Mouse (Mus musculus) heart, embryonic 14.5 days (tissue): ENCODE data around the gene Vipr1. TPM values are rescaled to one million over a fixed set of nuclear protein-coding genes. Genes with fewer than 3 reads are reported as not detected.

ENCODE experiments used
- ATAC-seq: fragments of 200-750 bp; cut with Nextera tagmentation; 2 replicates; pipeline ENCODE4 v1.8.0; 2017; ENCODE audit warnings: low read depth, moderate TSS enrichment; ENCODE audit not compliant: insufficient number of reproducible peaks, insufficient read depth, low FRiP score
- H3K27ac ChIP-seq, 2 experiments: fragments of 200-500 bp in 1 of 2; fragments of 300-500 bp in 1 of 2; sonication (generic) in 1 of 2; replicated peaks in 1 of 2; 2 replicates each; pipeline ENCODE4 v1.5.1; 2012 to 2014; ENCODE audit warnings: low read depth in 2 of 2, low read length in 2 of 2, control low read depth in 1 of 2, mild to moderate bottlenecking in 1 of 2, mixed read lengths in 1 of 2; ENCODE audit not compliant: control insufficient read depth in 1 of 2, insufficient read depth in 1 of 2
- H3K27me3 ChIP-seq: fragments of 300-500 bp; sonication (generic); 2 replicates; pipeline ENCODE4 v1.6.1; 2014; ENCODE audit warnings: mild to moderate bottlenecking, low read length, control low read depth; ENCODE audit not compliant: control insufficient read depth, insufficient read depth
- H3K36me3 ChIP-seq: fragments of 300-500 bp; sonication (generic); 2 replicates; pipeline ENCODE4 v1.6.1; 2014; ENCODE audit warnings: mild to moderate bottlenecking, control low read depth, low read length, mixed read lengths; ENCODE audit not compliant: control insufficient read depth, insufficient read depth
- H3K4me1 ChIP-seq, 2 experiments: fragments of 200-500 bp in 1 of 2; fragments of 300-500 bp in 1 of 2; sonication (generic) in 1 of 2; 2 replicates each; pipeline ENCODE4 v1.6.1; 2012 to 2014; ENCODE audit warnings: low read length in 2 of 2, control low read depth in 1 of 2, mixed read lengths in 1 of 2; ENCODE audit not compliant: control insufficient read depth in 2 of 2, insufficient read depth in 2 of 2
- H3K4me2 ChIP-seq: fragments of 300-500 bp; sonication (generic); 2 replicates; pipeline ENCODE4 v1.6.1; 2014; ENCODE audit warnings: mild to moderate bottlenecking, low read length
- H3K4me3 ChIP-seq, 2 experiments: fragments of 200-500 bp in 1 of 2; fragments of 300-500 bp in 1 of 2; sonication (generic) in 1 of 2; 2 replicates each; pipeline ENCODE4 v1.5.1; 2012 to 2014; ENCODE audit warnings: low read length in 2 of 2, mild to moderate bottlenecking in 2 of 2, control low read depth in 1 of 2, low read depth in 1 of 2, moderate library complexity in 1 of 2; ENCODE audit not compliant: control insufficient read depth in 1 of 2, insufficient read depth in 1 of 2
- H3K9ac ChIP-seq: fragments of 300-500 bp; sonication (generic); 2 replicates; pipeline ENCODE4 v1.6.1; 2014; ENCODE audit warnings: mild to moderate bottlenecking, low read length
- H3K9me3 ChIP-seq: fragments of 300-500 bp; sonication (generic); 2 replicates; pipeline ENCODE4 v1.6.1; 2016; ENCODE audit warnings: low read length, control low read depth; ENCODE audit not compliant: control insufficient read depth
- WGBS: fragments of 180-500 bp; shearing (Covaris S2); extraction: QIAGEN DNeasy Blood & Tissue Kit; methylation state at CpG from one replicate; pipeline ENCODE4 v1.1.7; 2014; 5-methylcytosine and 5-hydroxymethylcytosine counted together
- polyA plus RNA-seq: library from polyadenylated mRNA; unstranded; fragments of >200 nt; fragmentation: Nextera tagmentation; extraction: Ambion mirVana; gene quantifications from 2 replicates; pipeline ENCODE4 v1.2.1, GENCODE M21; 2014

Vipr1 gene
- polyA plus RNA-seq, 1 experiment from 2014 or later = 0.11 TPM

DNA sequence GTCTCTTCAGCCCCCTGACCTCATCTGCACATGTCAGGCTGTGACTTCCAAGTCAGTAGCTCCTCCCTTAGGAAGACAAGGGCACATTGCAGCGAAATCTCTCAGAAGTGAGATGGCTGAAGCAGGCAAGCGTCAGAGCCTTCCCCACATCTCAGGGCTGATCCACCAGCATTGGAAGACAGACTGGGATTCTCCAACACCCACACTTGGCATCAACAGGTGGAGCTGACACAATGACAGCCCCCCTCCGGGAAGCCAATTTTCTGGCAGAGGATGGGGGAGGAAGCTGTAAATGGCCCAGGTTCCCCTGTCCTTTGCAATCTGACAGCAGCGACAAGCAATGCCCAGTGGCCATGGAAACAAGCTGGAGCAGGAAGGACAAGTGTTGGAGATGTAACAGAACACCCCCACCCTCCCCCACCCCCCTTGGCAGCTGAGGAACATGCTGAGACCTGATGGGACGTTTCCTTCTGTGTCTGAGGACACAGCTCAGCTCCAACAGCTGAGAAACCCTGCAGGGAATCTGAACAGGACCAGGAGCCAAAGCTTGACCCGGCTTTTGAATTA, 41.6 kb upstream of the Vipr1 start:
- no peak for ATAC-seq
- 20% methylated on average over 6 of the region's 6 CpGs for WGBS

DNA sequence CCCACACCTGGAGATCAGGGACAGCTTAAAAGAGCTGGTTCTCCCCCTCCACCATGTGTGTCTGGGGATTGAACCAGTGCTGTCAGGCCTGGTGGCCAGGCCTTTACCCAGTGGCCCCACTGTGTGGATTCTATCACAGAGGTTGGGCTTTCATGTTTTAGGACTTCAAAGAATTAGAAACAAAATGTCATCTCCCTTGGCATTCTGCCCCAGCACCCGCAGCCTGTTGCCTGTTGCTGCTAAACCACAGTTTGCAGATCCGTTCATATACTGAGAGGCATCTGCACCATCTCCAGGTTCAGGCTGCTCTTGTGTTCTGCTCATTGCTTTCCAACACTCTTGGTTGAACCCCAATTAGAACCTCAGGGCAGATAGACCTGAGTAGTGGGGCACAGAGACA, 40.1 kb upstream of the Vipr1 start:
- Histone ChIP-seq H3K27ac (no peak overlapping the region), H3K9ac (no peak overlapping the region), H3K36me3 (no peaks in the 10 kb centered on the region), H3K9me3 (no peaks in the 10 kb centered on the region), H3K4me2 (no peak overlapping the region), H3K4me1 (peaks cover 0 to 3% of the 10 kb centered on the region in 2 experiments; a peak in 2 of 4 replicates), H3K4me3 (no peak overlapping the region), H3K27me3 (peaks cover 6% of the 10 kb centered on the region)
- no peak for ATAC-seq
- 84% methylated on average over 2 of the region's 2 CpGs for WGBS

More for the DNA sequence above, 41.6 kb upstream of the Vipr1 start:
- H3K36me3 ChIP-seq = no peaks in the 10 kb centered on the region
- no peak overlapping the region for H3K4me2 ChIP-seq
- no peak overlapping the region for H3K27ac ChIP-seq
- no peak overlapping the region for H3K9ac ChIP-seq
- 0 out of 2 replicates have a peak, but pooled peaks cover 2% of the 10 kb centered on the region for H3K27me3 ChIP-seq
- H3K4me3 ChIP-seq = no peak overlapping the region
- no peaks in the 10 kb centered on the region for H3K9me3 ChIP-seq
- peaks cover 0 to 3% of the 10 kb centered on the region in 2 experiments; a peak in 2 of 4 replicates for H3K4me1 ChIP-seq

DNA sequence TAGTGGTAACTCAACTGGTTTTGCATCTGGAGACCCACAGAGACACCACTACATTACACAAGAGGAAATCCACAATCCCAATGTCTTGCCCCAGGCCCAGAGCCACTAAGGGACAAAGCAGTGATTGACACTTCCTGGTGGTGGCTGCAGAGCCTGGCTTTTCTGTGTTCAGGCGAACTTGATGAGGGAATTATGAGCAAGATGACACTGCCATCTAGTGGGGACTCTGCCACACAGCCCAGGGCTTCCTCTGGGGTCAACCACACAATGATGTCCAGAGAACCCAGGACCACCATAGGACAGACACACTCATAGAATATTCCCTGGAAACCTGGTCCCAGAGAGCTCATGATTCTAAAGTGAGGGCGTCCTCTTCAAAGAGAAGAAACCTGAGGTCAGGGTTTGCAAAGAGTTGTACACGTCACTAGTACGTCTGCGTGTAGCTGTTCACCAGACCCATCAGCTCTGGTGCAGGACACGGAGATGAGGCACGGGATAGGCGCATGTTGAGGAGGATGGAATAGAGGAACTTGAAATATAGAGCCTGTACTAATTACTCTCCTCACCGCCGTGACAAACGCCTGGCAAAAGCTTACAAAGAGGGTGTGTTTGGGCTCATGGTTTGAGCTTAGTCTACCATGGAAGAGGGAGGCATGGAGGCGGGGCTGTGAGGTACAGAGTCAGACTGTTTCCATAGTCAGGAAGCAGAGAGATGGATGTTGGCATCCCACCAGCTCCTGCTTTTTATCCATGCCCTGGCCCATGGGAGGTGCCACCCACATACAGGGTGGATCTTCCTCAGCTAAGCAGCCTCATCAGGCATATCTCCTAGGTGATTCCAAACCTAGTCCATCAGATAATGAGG, 36.9 kb upstream of the Vipr1 start:
- Histone ChIP-seq H3K27ac (no peak overlapping the region), H3K4me2 (no peak overlapping the region), H3K9me3 (no peaks in the 10 kb centered on the region), H3K4me1 (peaks cover 0 to 1% of the 10 kb centered on the region in 2 experiments; a peak in 2 of 4 replicates), H3K36me3 (no peaks in the 10 kb centered on the region), H3K9ac (no peak overlapping the region), H3K27me3 (peaks cover 12% of the 10 kb centered on the region), H3K4me3 (no peak overlapping the region)
- WGBS = 53% methylated on average over 12 of the region's 12 CpGs
- no peak for ATAC-seq

DNA sequence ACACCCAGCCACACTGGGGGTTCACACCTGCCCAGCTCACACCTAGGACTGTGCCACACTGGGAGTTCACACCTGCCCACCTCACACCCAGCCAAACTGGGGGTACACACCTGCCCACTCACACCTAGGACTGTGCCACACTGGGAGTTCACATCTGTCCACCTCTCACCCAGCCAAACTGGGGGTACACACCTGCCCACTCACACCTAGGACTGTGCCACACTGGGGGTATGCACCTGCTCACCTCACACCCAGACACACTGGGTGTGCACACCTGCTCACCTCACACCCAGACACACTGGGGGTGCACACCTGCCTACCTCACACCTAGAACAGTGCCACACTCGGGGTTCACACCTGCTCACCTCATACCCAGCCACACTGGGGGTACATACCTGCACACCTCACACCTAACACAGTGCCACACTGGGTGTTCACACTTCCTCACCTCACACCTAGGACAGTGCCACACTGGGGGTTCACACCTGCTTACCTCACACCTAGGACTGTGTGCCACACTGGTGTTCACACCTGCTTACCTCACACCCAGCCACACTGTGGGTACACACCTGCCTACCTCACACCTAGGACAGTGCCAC, 35.9 kb upstream of the Vipr1 start:
- 44% methylated on average over 1 of the region's 1 CpGs for WGBS
- no peak for ATAC-seq

DNA sequence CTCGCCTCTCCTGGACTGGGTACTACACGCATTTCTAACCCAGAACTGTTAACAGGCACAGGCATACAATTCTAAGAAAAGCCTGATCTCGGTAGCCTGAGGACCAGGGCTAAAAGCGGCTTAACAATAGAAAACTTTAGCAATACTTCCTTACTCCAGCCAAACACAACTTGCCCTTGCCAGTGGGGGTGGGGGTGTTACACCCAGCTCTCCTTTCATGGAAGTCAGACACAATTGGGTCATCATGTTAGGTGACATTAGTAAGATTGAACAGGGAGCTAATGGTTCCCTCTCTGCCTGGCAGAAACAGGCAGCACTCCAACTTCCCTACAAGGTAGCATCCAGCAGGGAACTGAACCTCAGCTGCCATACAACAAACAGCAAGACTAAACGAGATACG, 33.1 kb upstream of the Vipr1 start:
- H3K9ac ChIP-seq = no peak overlapping the region
- no peak overlapping the region for H3K4me2 ChIP-seq
- WGBS = 59% methylated on average over 6 of the region's 6 CpGs
- H3K4me1 ChIP-seq = peaks cover 8 to 9% of the 10 kb centered on the region in 2 experiments
- H3K36me3 ChIP-seq = no peaks in the 10 kb centered on the region
- H3K27me3 ChIP-seq = peaks cover 12% of the 10 kb centered on the region
- no peak for ATAC-seq
- H3K27ac ChIP-seq = no peak overlapping the region
- no peaks in the 10 kb centered on the region for H3K9me3 ChIP-seq
- H3K4me3 ChIP-seq = no peak overlapping the region

More for the DNA sequence above, 35.9 kb upstream of the Vipr1 start:
- no peaks in the 10 kb centered on the region for H3K4me1 ChIP-seq
- no peak overlapping the region for H3K4me2 ChIP-seq
- no peaks in the 10 kb centered on the region for H3K36me3 ChIP-seq
- H3K4me3 ChIP-seq = no peak overlapping the region
- H3K27ac ChIP-seq = no peak overlapping the region
- no peak overlapping the region for H3K9ac ChIP-seq
- H3K9me3 ChIP-seq = no peaks in the 10 kb centered on the region
- H3K27me3 ChIP-seq = peaks cover 12% of the 10 kb centered on the region

DNA sequence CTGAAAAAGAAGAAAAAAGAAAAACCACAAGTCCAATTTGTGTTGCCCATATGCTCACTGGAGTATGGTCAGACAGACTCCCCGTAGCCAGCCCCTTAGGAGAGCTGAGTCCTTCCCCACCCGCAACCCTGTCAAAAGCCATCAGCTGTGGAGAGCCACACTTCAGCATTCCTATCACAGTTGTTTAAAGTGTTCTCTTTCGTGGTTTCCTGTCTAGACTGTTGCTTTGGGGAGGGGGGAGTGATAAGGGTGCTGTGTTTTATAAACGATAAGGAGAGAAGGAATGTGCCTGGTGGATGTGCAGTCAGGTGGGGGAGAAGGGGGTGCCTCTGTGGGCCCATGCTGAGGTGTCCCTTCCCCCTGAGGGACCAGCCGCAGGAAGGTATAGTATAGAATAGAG, 29.3 kb upstream of the Vipr1 start:
- peaks cover 3% of the 10 kb centered on the region for H3K27me3 ChIP-seq
- ATAC-seq = peak; percentile 55
- H3K9me3 ChIP-seq = no peaks in the 10 kb centered on the region
- H3K4me3 ChIP-seq = no peak overlapping the region
- H3K27ac ChIP-seq = no peak overlapping the region
- 10% methylated on average over 5 of the region's 5 CpGs for WGBS
- no peak overlapping the region for H3K9ac ChIP-seq
- H3K36me3 ChIP-seq = no peaks in the 10 kb centered on the region
- H3K4me1 ChIP-seq = peaks cover 8 to 9% of the 10 kb centered on the region in 2 experiments
- no peak overlapping the region for H3K4me2 ChIP-seq

DNA sequence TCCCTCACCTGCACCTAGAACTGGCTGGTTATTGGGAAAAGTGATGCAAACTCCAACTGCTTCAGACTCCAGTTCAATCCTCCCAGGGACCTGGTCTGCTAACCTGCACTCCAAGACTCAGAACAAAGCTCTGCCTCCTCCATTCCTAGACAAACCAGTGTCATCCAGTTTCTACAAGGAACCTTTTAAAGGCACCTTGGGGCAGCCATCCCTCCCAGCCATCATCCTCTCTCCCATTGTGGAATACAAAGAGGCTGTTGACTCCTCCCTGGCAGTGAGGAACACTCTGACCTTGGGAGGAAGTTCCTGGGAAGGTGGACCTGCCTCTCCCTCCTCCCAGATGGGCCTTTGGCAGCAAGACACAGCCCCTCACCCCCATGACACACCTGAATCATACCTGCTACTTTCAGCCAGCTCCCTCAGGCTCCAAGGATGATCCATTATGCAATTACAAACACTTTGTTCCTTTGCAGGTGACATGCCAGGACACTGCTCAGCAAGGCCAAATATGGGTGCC, 28.2 kb upstream of the Vipr1 start:
- no peak overlapping the region for H3K4me2 ChIP-seq
- H3K27ac ChIP-seq = no peak overlapping the region
- no peak overlapping the region for H3K4me3 ChIP-seq
- no peak overlapping the region for H3K9ac ChIP-seq
- peaks cover 3% of the 10 kb centered on the region for H3K27me3 ChIP-seq
- peaks cover 8 to 9% of the 10 kb centered on the region in 2 experiments for H3K4me1 ChIP-seq
- H3K36me3 ChIP-seq = no peaks in the 10 kb centered on the region
- H3K9me3 ChIP-seq = no peaks in the 10 kb centered on the region
- no peak for ATAC-seq
